In the genomic region with DNA sequence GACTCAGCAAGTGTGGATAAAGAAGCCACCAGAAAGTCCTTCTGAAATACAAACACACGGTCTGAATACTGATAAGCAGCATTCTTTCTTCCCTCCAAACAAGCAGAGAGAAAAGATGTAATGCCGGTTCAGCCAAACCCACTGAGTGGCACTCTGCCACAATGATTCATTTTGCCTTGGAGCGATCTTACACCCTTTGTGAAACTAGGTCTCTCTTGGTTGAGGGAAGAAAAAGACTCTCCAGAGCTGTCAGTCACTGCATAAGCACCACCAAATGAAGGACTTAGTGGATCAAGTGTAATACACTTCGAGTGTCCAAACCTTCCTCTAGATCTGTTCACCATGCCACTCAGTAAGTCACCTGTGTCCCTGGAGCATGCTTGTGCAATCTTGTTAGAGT, we compare ENCODE assay signal across 9 mouse cellular contexts. TPM values are rescaled to one million over a fixed set of nuclear protein-coding genes. Genes with fewer than 3 reads are reported as not detected.
A peak's percentile ranks its signal among the peaks of the same experiment; 100 is the strongest.
DNase-seq lines count a peak whose midpoint lies in the region; ATAC-seq and TF ChIP-seq lines count a peak whose summit lies in the region.
"Had no signal": no experiment of that assay in that cellular context is flagged by ENCODE, and none has a peak within 500 bp of the region (broad histone marks: within the 10 kb centered on the region; RNA-seq: fewer than 3 reads in every experiment).

No protein-coding gene starts in this region.

- H3K36me3 ChIP-seq in embryonic facial prominence, embryonic 13.5 days, result peaks cover 14% of the 10 kb centered on the region

- H3K4me2 ChIP-seq in embryonic facial prominence, embryonic 13.5 days, result no peak overlapping the region
- H3K4me2 ChIP-seq: limb, embryonic 12.5 days had no signal

- 54% methylated on average over 4 of the region's 4 CpGs for WGBS in lung, adult 2 months
- 88% methylated on average over 4 of the region's 4 CpGs for WGBS in embryonic facial prominence, embryonic 13.5 days

- H3K9ac ChIP-seq in embryonic facial prominence, embryonic 13.5 days, result no peak overlapping the region
- H3K9ac ChIP-seq: limb, embryonic 12.5 days had no signal

- no peak for ATAC-seq in cerebellum, adult (ENCODE audit: insufficient number of reproducible peaks, low FRiP score, low TSS enrichment)
- no peak for ATAC-seq in embryonic facial prominence, embryonic 13.5 days (ENCODE audit: insufficient number of reproducible peaks, insufficient read depth, low FRiP score, low TSS enrichment, low read depth)

- no peaks in the 10 kb centered on the region for H3K4me1 ChIP-seq in lung, adult 2 months (ENCODE audit: control insufficient read depth, insufficient read depth, low read length)
- H3K4me1 ChIP-seq in embryonic facial prominence, embryonic 13.5 days, result no peaks in the 10 kb centered on the region
- H3K4me1 ChIP-seq: limb, embryonic 12.5 days had no signal

- H3K4me3 ChIP-seq in lung, adult 2 months (replicated peaks; ENCODE audit: extremely low read depth, low read depth, low read length), result no peak overlapping the region
- H3K4me3 ChIP-seq in embryonic facial prominence, embryonic 13.5 days, result no peak overlapping the region
- H3K4me3 ChIP-seq: limb, embryonic 12.5 days had no signal

- H3K9me3 ChIP-seq in embryonic facial prominence, embryonic 13.5 days, result no peaks in the 10 kb centered on the region
- H3K9me3 ChIP-seq: limb, embryonic 12.5 days had no signal

- H3K27me3 ChIP-seq in embryonic facial prominence, embryonic 13.5 days, result no peaks in the 10 kb centered on the region
- H3K27me3 ChIP-seq: limb, embryonic 12.5 days had no signal

- peak overlapping the region; percentile 68 for H3K27ac ChIP-seq in embryonic facial prominence, embryonic 13.5 days
- H3K27ac ChIP-seq: limb, embryonic 12.5 days had no signal

- no peak for TF ChIP-seq POLR2A in lung, adult 2 months (IDR thresholded peaks at IDR 0.05; ENCODE audit: borderline replicate concordance, extremely low read depth, low read depth, low read length)

- DNase-seq in cerebellum, adult 11 months, result peak; percentile 6
- DNase-seq in lung, adult 18-20 months, result peak; percentile 16 to 38
- no peak for DNase-seq in lung, adult 2 months
- peak; percentile 43 to 64 for DNase-seq in right cerebral cortex, adult 2 months (ENCODE audit: low spot score in 2 of 2)
- DNase-seq in retina, postnatal 1 day, result no peak
- no peak for DNase-seq in testis, postnatal 14 days (ENCODE audit: low spot score)

- no peak for TF ChIP-seq CTCF in lung, adult 2 months (IDR thresholded peaks at IDR 0.05; ENCODE audit: insufficient read depth, low read length)

RNA-seq across cellular contexts. Expression of a gene that starts 34.1 kb away (rescaled TPM):
- 2.2 and 6.5 TPM in 2 replicates for polyA plus RNA-seq in lung, adult 2 months (2012; rRNA removed)
- 9.0 and 10.1 TPM in 2 replicates for polyA plus RNA-seq in embryonic facial prominence, embryonic 13.5 days (2015; fragmentation: Nextera tagmentation; extraction: Ambion mirVana)

RNA-seq across cellular contexts. Expression of a gene that starts 39.8 kb away (rescaled TPM):
- polyA plus RNA-seq in lung, adult 2 months (2012; rRNA removed), result 9.0 and 10.0 TPM in 2 replicates
- 32.3 and 32.9 TPM in 2 replicates for polyA plus RNA-seq in embryonic facial prominence, embryonic 13.5 days (2015; fragmentation: Nextera tagmentation; extraction: Ambion mirVana)

Comparison
In these comparisons a context has a peak if more than half of its experiments do, and no peak if none do; other contexts are left out.
1. DNase-seq: peak in cerebellum, adult 11 months (single experiment), lung, adult 18-20 months (2 of 2) and right cerebral cortex, adult 2 months (2 of 2); none in lung, adult 2 months (single experiment), retina, postnatal 1 day (single experiment) and testis, postnatal 14 days (single experiment).